ENCODE assay signal across 8 mouse cellular contexts in the genomic region with DNA sequence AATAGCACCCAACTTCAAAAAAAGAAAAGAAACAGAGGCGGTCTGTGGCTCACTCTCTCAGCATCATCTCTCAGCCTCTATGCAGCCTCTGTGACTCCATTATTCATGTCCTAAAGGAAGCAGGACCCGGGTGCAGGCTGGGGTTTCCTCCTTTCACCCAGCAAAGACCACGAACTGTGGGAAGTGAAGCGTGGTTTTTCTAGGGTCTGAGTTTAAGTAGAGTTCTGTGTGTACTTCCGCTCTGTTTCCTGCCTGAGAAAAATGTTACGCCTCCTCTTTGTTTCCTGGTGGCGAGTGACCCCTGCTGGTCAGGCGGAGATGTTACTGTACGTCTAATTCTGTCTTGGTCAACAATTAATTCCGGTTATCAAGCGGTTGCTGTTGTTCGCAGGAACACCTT.
DNase-seq lines count a peak whose midpoint lies in the region; ATAC-seq and TF ChIP-seq lines count a peak whose summit lies in the region.

No protein-coding gene starts in this region.

- peak; percentile 76 for ATAC-seq in hindbrain, postnatal 0 days
- ATAC-seq in megakaryocyte, adult 5-6 weeks (ENCODE audit: poor library complexity, severe bottlenecking) = peak; percentile 100

- H3K4me3 ChIP-seq in gastrocnemius, adult 2 months = peak overlapping the region; percentile 61
- H3K4me3 ChIP-seq in hindbrain, postnatal 0 days (ENCODE audit: low read length) = peak overlapping the region; percentile 17; the same call in 1 of the 2 replicates

- TF ChIP-seq CTCF in gastrocnemius, adult 2 months (IDR thresholded peaks at IDR 0.05) = peak; percentile 94
- TF ChIP-seq CTCF in hindbrain, postnatal 0 days (IDR thresholded peaks at IDR 0.05; ENCODE audit: low read depth) = peak; percentile 95

- no peaks in the 10 kb centered on the region for H3K27me3 ChIP-seq in hindbrain, postnatal 0 days (ENCODE audit: insufficient read depth, low read length)

- H3K9me3 ChIP-seq in hindbrain, postnatal 0 days (ENCODE audit: low read length) = no peaks in the 10 kb centered on the region

- DNase-seq in T-cell, adult 2 months (ENCODE audit: low spot score) = peak; percentile 76
- DNase-seq in cerebellum, postnatal 25 days = peak; percentile 81 to 87
- peak; percentile 81 for DNase-seq in gastrocnemius, adult 2 months
- DNase-seq in hindbrain, postnatal 0 days (ENCODE audit: low spot score) = peak; percentile 86
- DNase-seq in left cerebral cortex, adult 18-20 months (ENCODE audit: low spot score in 2 of 2) = peak; percentile 81 to 83
- DNase-seq in right cerebral cortex, adult 18-20 months = peak; percentile 80
- DNase-seq in urinary bladder, postnatal 25 days (ENCODE audit: low spot score) = peak; percentile 75

- H3K4me1 ChIP-seq in hindbrain, postnatal 0 days (ENCODE audit: insufficient read depth, low read length) = peaks cover 4% of the 10 kb centered on the region

- no peak overlapping the region for H3K27ac ChIP-seq in gastrocnemius, adult 2 months
- no peak overlapping the region for H3K27ac ChIP-seq in hindbrain, postnatal 0 days

- H3K9ac ChIP-seq in hindbrain, postnatal 0 days (replicated peaks; ENCODE audit: low read length) = peak overlapping the region; percentile 17; the same call in 1 of the 2 replicates

- peak overlapping the region; percentile 54 for H3K4me2 ChIP-seq in hindbrain, postnatal 0 days (ENCODE audit: low read depth, low read length)

- 12% methylated on average over 12 of the region's 12 CpGs for WGBS in hindbrain, postnatal 0 days

- intact Hi-C loops in gastrocnemius, adult 2 months (cut with DNase I) = no loop called here

- no peaks in the 10 kb centered on the region for H3K36me3 ChIP-seq in hindbrain, postnatal 0 days (ENCODE audit: insufficient read depth, low read length)
